Mouse (Mus musculus) MEL (cell line): ENCODE measurements around the gene Cx3cl1. TPM values are rescaled to one million over a fixed set of nuclear protein-coding genes. Genes with fewer than 3 reads are reported as not detected.

ENCODE experiments used
- DNase-seq: peaks from one replicate; pipeline ENCODE4 v3.0.0; 2011; ENCODE audit warnings: low read depth, low spot score
- H3K27ac ChIP-seq: 2 replicates; pipeline ENCODE4 v1.5.1; 2012; ENCODE audit warnings: low read depth, mild to moderate bottlenecking, control low read depth, low read length, moderate library complexity; ENCODE audit not compliant: control insufficient read depth
- H3K27me3 ChIP-seq, 2 experiments: fragments of 150-350 bp in 1 of 2; sonication (generic) in 1 of 2; 2 replicates each; pipeline ENCODE4 v1.6.1; 2012; ENCODE audit warnings: low read length in 2 of 2, mild to moderate bottlenecking in 2 of 2, improper control_type of control experiment in 1 of 2, moderate library complexity in 1 of 2; ENCODE audit not compliant: insufficient read depth in 2 of 2, control insufficient read depth in 1 of 2
- H3K36me3 ChIP-seq, 2 experiments: 2 replicates each; pipeline ENCODE4 v1.6.1; 2012 to 2014; ENCODE audit warnings: low read length in 2 of 2, improper control_type of control experiment in 1 of 2, inconsistent platforms in 1 of 2, mild to moderate bottlenecking in 1 of 2; ENCODE audit not compliant: insufficient read depth in 2 of 2, control insufficient read depth in 1 of 2
- H3K4me1 ChIP-seq, 2 experiments: fragments of 150-350 bp in 1 of 2; sonication (generic) in 1 of 2; 2 replicates each; pipeline ENCODE4 v1.6.1; 2012; ENCODE audit warnings: low read length in 2 of 2, improper control_type of control experiment in 1 of 2, mild to moderate bottlenecking in 1 of 2; ENCODE audit not compliant: insufficient read depth in 2 of 2, control insufficient read depth in 1 of 2
- H3K4me3 ChIP-seq, 2 experiments: fragments of 150-350 bp in 1 of 2; sonication (generic) in 1 of 2; 2 replicates each; pipeline ENCODE4 v1.5.1; 2012; ENCODE audit warnings: low read depth in 2 of 2, low read length in 2 of 2, mild to moderate bottlenecking in 2 of 2, moderate library complexity in 2 of 2, control low read depth in 1 of 2, improper control_type of control experiment in 1 of 2; ENCODE audit not compliant: control insufficient read depth in 1 of 2, insufficient read depth in 1 of 2
- H3K79me2 ChIP-seq: 2 replicates; pipeline ENCODE4 v1.6.1; 2012; ENCODE audit warnings: mild to moderate bottlenecking, low read length, moderate library complexity; ENCODE audit not compliant: control insufficient read depth, poor library complexity, insufficient read depth
- H3K9ac ChIP-seq: 2 replicates; pipeline ENCODE4 v1.6.1; 2012; ENCODE audit warnings: low read depth, mild to moderate bottlenecking, control low read depth, low read length, moderate library complexity; ENCODE audit not compliant: control insufficient read depth, poor library complexity, severe bottlenecking
- H3K9me3 ChIP-seq: fragments of 150-350 bp; sonication (generic); replicated peaks from 2 replicates; pipeline ENCODE4 v1.6.1; 2012; ENCODE audit warnings: mild to moderate bottlenecking, low read length, improper control_type of control experiment, moderate library complexity; ENCODE audit not compliant: insufficient read depth
- BHLHE40 ChIP-seq: IDR thresholded peaks from 2 replicates; pipeline ENCODE4 v1.6.1; 2012; ENCODE audit warnings: low read depth, mild to moderate bottlenecking, inconsistent platforms, low read length, improper control_type of control experiment, borderline replicate concordance
- CHD1 ChIP-seq: IDR thresholded peaks from 2 replicates; pipeline ENCODE4 v1.6.1; 2012; ENCODE audit warnings: low read depth, mild to moderate bottlenecking, inconsistent platforms, low read length, improper control_type of control experiment
- E2F4 ChIP-seq: IDR thresholded peaks from 2 replicates; pipeline ENCODE4 v1.6.1; 2011; ENCODE audit warnings: low read depth, low read length, improper control_type of control experiment, borderline replicate concordance
- ETS1 ChIP-seq: IDR thresholded peaks from 2 replicates; pipeline ENCODE4 v1.6.1; 2012; ENCODE audit warnings: low read depth, mild to moderate bottlenecking, inconsistent platforms, low read length, improper control_type of control experiment, moderate library complexity
- GABPA ChIP-seq: IDR thresholded peaks from 2 replicates; pipeline ENCODE4 v1.6.1; 2012; ENCODE audit warnings: low read depth, mild to moderate bottlenecking, inconsistent platforms, low read length, improper control_type of control experiment, moderate library complexity
- GATA1 ChIP-seq: IDR thresholded peaks from 2 replicates; pipeline ENCODE4 v1.6.1; 2011; ENCODE audit warnings: low read depth, low read length, improper control_type of control experiment
- MAFK ChIP-seq: IDR thresholded peaks from 2 replicates; pipeline ENCODE4 v1.6.1; 2011; ENCODE audit warnings: low read depth, mild to moderate bottlenecking, low read length, improper control_type of control experiment, borderline replicate concordance
- MAX ChIP-seq: IDR thresholded peaks from 2 replicates; pipeline ENCODE4 v1.6.1; 2011; ENCODE audit warnings: low read length, improper control_type of control experiment
- MAZ ChIP-seq: IDR thresholded peaks from 2 replicates; pipeline ENCODE4 v1.6.1; 2012; ENCODE audit warnings: low read depth, mild to moderate bottlenecking, inconsistent platforms, low read length, improper control_type of control experiment
- MXI1 ChIP-seq: IDR thresholded peaks from 2 replicates; pipeline ENCODE4 v1.6.1; 2011; ENCODE audit warnings: mild to moderate bottlenecking, low read depth, low read length, improper control_type of control experiment
- MYC ChIP-seq: IDR thresholded peaks from 2 replicates; pipeline ENCODE4 v1.6.1; 2011; ENCODE audit warnings: low read depth, mild to moderate bottlenecking, low read length, improper control_type of control experiment, moderate library complexity
- NELFE ChIP-seq: IDR thresholded peaks from 2 replicates; pipeline ENCODE4 v1.6.1; 2011; ENCODE audit warnings: low read depth, low read length, improper control_type of control experiment
- POLR2A ChIP-seq, 2 experiments: IDR thresholded peaks; 2 replicates each; pipeline ENCODE4 v1.6.1; 2011 to 2012; ENCODE audit warnings: low read length in 2 of 2, mild to moderate bottlenecking in 2 of 2, control low read depth in 1 of 2, improper control_type of control experiment in 1 of 2, low read depth in 1 of 2, moderate library complexity in 1 of 2; ENCODE audit not compliant: control insufficient read depth in 1 of 2, insufficient read depth in 1 of 2, poor library complexity in 1 of 2
- POLR2AphosphoS2 ChIP-seq: IDR thresholded peaks from 2 replicates; pipeline ENCODE4 v1.6.1; 2011; ENCODE audit warnings: low read length, improper control_type of control experiment
- RAD21 ChIP-seq: IDR thresholded peaks from 2 replicates; pipeline ENCODE4 v1.6.1; 2011; ENCODE audit warnings: mild to moderate bottlenecking, low read depth, low read length, improper control_type of control experiment
- SIN3A ChIP-seq: IDR thresholded peaks from 2 replicates; pipeline ENCODE4 v1.6.1; 2012; ENCODE audit warnings: low read length, improper control_type of control experiment, inconsistent platforms
- SMC3 ChIP-seq: IDR thresholded peaks from 2 replicates; pipeline ENCODE4 v1.6.1; 2011; ENCODE audit warnings: low read depth, low read length, improper control_type of control experiment
- TBP ChIP-seq: IDR thresholded peaks from 2 replicates; pipeline ENCODE4 v1.8.0; 2011; ENCODE audit warnings: low read depth, low read length, improper control_type of control experiment
- TCF12 ChIP-seq: IDR thresholded peaks from 2 replicates; pipeline ENCODE4 v1.6.1; 2014; ENCODE audit warnings: low read depth, mild to moderate bottlenecking, inconsistent platforms, low read length, improper control_type of control experiment, moderate library complexity
- UBTF ChIP-seq: IDR thresholded peaks from 2 replicates; pipeline ENCODE4 v1.6.1; 2012; ENCODE audit warnings: low read depth, mild to moderate bottlenecking, inconsistent platforms, low read length, improper control_type of control experiment, moderate library complexity, borderline replicate concordance; ENCODE audit not compliant: insufficient read depth
- USF1 ChIP-seq: IDR thresholded peaks from 2 replicates; pipeline ENCODE4 v1.6.1; 2014; ENCODE audit warnings: low read depth, mild to moderate bottlenecking, inconsistent platforms, low read length, improper control_type of control experiment, moderate library complexity
- ZKSCAN1 ChIP-seq: IDR thresholded peaks from 2 replicates; pipeline ENCODE4 v1.6.1; 2012; ENCODE audit warnings: low read depth, mild to moderate bottlenecking, inconsistent platforms, low read length, improper control_type of control experiment, moderate library complexity
- ZMIZ1 ChIP-seq: IDR thresholded peaks from 2 replicates; pipeline ENCODE4 v1.6.1; 2012; ENCODE audit warnings: low read depth, mild to moderate bottlenecking, inconsistent platforms, low read length, improper control_type of control experiment, moderate library complexity
- ZNF384 ChIP-seq: IDR thresholded peaks from 2 replicates; pipeline ENCODE4 v1.6.1; 2012; ENCODE audit warnings: low read depth, mild to moderate bottlenecking, inconsistent platforms, low read length, improper control_type of control experiment
- polyA plus RNA-seq, 2 experiments: library from polyadenylated mRNA; stranded (reverse) in 1 of 2; unstranded in 1 of 2; fragments of >175 nt in 1 of 2; fragments of >200 nt in 1 of 2; gene quantifications; 2 replicates each; pipeline versions ENCODE4 v1.2.1 to v1.2.4; 2012; ENCODE audit warnings: low replicate concordance in 2 of 2, low read depth in 1 of 2; ENCODE audit not compliant: insufficient read length in 2 of 2, insufficient read depth in 1 of 2, missing spikeins in 1 of 2
- total RNA-seq: library from RNA; depleted of rRNA; stranded (reverse); fragments of 300-350 nt; gene quantifications from 2 replicates; pipeline ENCODE4 v1.2.3, GENCODE M21; 2012

Cx3cl1 gene
- total and polyA plus RNA-seq, 3 experiments = not detected

DNA sequence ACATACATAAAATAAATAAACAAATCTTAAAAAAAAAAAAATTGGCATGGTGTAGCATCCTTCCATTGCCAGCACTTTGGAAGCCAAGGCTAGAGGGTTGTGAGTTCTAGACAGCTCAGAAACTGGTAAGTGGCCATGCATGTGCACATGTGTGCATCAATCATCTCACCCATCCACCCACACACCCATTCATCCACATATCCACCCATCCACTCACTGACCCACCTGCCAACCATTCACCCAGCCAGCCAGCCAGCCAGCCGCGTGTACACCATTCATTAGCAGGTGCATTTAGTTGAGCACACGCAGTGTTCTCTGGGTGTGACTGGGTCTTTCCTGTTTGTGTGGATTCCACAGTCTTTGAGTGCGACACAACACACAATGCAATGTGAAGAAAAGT lies 34.0 kb downstream of the Cx3cl1 start:
- Histone ChIP-seq H3K27me3 (no peaks in the 10 kb centered on the region), H3K9ac (no peak overlapping the region), H3K79me2 (no peaks in the 10 kb centered on the region), H3K4me3 (no peak overlapping the region), H3K27ac (no peak overlapping the region), H3K36me3 (peaks cover 0 to 17% of the 10 kb centered on the region in 2 experiments; a peak in 2 of 4 replicates), H3K4me1 (peaks cover 8 to 37% of the 10 kb centered on the region in 2 experiments), H3K9me3 (no peaks in the 10 kb centered on the region)
- TF ChIP-seq MAZ = no peak
- no peak for TF ChIP-seq ZKSCAN1
- no peak for TF ChIP-seq MAX
- no peak for TF ChIP-seq SIN3A
- TF ChIP-seq GABPA = no peak
- TF ChIP-seq MYC = no peak
- no peak for DNase-seq

DNA sequence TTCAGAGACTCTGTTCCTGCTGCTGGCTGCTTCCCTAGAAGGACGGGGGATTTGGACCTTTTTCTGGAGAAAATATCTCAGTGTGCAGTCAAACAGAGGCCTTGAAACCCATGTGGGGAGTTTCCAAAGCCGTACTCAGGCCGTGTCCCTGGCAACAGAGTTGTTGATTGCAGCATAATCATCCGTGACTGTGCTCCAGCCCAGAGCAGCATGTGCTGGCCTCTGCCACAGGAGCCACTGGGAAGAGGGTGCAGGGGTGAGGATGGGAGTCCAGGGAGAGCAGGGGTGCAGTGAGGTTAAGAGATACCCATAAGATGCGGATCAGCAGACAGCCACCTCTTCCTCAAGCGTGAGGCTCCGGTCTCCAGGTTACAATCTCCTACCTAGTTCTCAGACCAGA lies 35.7 kb downstream of the Cx3cl1 start:
- TF ChIP-seq POLR2AphosphoS2 = no peak
- TF ChIP-seq ETS1 = no peak
- TF ChIP-seq GABPA = no peak
- no peak for TF ChIP-seq USF1
- TF ChIP-seq CHD1 = no peak
- no peak for TF ChIP-seq POLR2A (IDR thresholded peaks at IDR 0.05; ENCODE audit: control insufficient read depth in 1 of 2, insufficient read depth in 1 of 2, low read depth in 1 of 2, low read length in 2 of 2, poor library complexity in 1 of 2)
- TF ChIP-seq MYC = no peak
- no peak for TF ChIP-seq SMC3
- TF ChIP-seq ZNF384 = no peak
- TF ChIP-seq NELFE = no peak
- TF ChIP-seq BHLHE40 = no peak
- TF ChIP-seq E2F4 = no peak
- TF ChIP-seq ZMIZ1 = no peak
- no peak for TF ChIP-seq TBP
- no peak for TF ChIP-seq GATA1
- TF ChIP-seq RAD21 = no peak
- no peak for TF ChIP-seq TCF12
- no peak for TF ChIP-seq MXI1
- no peak for TF ChIP-seq UBTF
- no peak for TF ChIP-seq MAFK
- DNase-seq = no peak
- peaks cover 0 to 12% of the 10 kb centered on the region in 2 experiments; a peak in 2 of 4 replicates for H3K36me3 ChIP-seq
- no peaks in the 10 kb centered on the region for H3K79me2 ChIP-seq
- H3K9ac ChIP-seq = no peak overlapping the region
- H3K27ac ChIP-seq = no peak overlapping the region
- H3K9me3 ChIP-seq = no peaks in the 10 kb centered on the region
- H3K4me3 ChIP-seq = no peak overlapping the region
- no peaks in the 10 kb centered on the region for H3K27me3 ChIP-seq
- peaks cover 4 to 24% of the 10 kb centered on the region in 2 experiments for H3K4me1 ChIP-seq
